Mouse (Mus musculus): ENCODE measurements at regions not wholly inside any gene's neighbourhood (a gene's known extent, or its start where the extent isn't known, plus 50 kb on each side); places are given as distances from the start of the nearest gene placed in this dataset.

DNA sequence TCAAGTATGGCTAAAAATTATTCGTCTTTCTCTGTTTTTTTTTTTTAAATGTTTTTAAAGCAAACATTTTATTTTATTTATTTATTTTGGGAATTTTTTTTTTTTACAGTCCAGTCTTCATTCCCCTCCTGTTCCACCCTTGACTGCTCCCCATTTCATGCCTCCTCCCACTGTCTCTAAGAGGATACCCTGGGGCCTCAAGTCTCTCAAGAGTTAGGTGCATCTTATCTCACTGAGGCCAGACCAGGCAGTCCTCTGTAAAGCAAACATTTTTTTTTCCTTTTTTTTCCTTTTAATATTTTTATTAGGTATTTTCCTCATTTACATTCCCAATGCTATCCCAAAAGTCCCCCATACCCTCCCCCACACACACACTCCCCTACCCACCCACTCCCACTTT lies 290.1 kb upstream of the Atp2b1 start:
- ChIA-PET CTCF (no interaction called here), POLR2A (no interaction called here)

DNA sequence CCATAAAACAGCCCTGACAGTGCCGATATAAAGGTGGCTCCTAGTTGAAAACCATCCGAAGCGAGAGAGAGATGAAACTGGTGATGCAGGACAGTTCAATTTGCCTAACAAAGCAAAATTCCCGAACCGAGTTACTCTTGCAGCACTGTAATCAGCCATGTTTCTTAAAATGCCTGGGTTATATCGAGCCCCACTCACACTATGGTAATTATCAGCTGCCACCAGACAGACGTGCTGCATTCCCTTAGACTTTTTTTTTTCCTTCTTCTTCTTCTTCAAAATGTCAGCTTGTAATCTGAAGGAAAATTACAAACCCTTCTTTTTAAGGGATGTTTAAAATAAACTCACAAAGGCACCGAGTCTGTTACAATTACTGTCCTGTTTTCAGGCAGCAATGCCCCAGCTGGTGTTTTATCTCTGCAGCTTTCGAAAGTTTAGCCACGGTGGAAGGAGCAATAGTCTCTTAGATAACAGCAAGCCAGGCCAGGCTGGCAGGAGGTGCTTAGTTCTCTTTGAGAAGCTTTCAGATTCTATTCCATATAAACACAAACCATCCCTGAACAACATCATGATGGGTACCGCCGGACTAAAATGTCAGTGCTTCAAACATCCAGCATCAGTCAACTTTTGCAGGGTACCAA lies 289.4 kb upstream of the Atp2b1 start:
- POLR2A ChIA-PET: interaction anchor here in 1 of 4 experiments (0.5 kb wide), 1 partner anchor 10 kb away, joined by 3 read pairs; no protein-coding TSS in a partner anchor
- CTCF ChIA-PET: no interaction called here

DNA sequence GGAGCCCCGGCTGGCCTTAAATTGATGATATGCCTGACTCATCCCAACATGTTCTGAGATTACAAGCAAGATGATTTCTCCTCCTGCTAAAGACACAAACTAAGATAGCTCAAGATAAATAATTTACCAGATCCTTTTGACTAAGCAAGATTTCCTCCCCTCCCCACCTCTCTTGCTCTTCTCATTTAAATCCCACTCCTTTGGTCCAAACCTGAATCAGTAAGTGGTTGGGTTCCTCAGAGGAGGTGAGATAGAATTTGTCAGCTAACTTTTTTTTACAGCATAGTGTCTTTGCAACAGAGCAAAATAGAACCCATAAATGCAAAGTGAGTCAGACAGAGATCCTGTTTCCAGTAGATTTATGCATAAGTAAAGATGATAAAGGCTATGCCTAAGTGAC lies 286.0 kb upstream of the Atp2b1 start:
- ChIA-PET CTCF (no interaction called here), POLR2A (no interaction called here)

DNA sequence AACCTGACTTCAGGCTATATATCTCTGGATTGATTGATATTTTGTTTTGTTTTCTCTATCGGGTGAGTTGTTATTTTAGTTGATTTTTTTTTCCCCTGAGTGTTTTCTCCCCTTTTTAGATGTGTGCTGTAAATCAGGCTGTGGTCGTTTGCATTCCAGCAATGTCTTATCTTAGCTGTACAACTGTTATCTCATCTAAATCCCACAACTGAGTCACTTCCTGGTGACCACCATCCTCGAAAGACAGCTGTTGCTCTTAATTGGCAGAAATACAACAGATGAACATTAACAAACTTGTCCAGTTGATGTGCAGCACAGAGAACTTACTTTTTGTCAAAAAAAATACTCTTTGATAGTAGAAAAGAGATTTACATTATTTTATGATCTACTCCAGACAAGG lies 285.0 kb upstream of the Atp2b1 start:
- POLR2A ChIA-PET: no interaction called here

DNA sequence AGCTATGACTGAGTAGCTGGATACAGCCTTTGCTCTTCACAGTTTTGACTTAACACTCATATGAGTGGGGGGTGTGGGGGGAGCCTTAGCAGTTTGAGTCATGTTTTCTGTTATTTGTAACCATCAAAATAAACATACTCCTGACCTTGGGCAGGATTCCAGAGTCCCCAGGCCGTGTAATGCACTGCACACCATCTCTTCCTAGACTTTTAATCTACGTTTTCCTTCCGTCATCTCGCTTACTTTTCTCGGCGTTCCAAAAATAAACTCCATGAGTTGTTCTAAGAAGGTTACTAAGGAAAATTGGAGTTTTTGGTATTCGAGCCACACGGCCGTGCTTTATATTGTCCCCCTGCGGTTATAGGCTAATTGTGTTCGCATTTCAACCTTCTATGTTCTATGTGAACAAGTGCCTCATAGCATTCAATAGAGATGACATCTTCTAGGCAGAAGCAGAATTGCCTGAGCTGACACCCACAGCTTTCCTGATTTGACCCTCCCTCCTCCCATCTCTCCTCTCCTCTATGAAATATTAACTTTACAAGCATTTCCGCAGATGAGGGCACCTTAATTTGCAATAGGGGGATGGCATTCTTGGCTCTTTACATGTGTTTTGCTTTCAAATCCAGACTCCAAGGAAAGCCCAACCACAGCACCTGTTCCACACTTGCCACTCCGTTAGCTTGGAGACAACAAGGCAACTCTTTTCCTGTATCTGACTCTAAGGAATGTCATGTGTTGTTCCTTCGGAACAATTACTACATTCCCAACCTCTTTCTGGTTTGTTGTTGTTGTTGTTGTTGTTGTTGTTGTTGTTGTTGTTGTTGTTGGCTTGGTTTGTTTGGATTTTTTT lies 276.2 kb upstream of the Atp2b1 start:
- POLR2A ChIA-PET: interaction anchor here in 1 of 4 experiments (0.6 kb wide), 1 partner anchor 758 kb away, joined by 4 read pairs; no protein-coding TSS in a partner anchor

More for the DNA sequence above, 285.0 kb upstream of the Atp2b1 start:
- CTCF ChIA-PET: no interaction called here

DNA sequence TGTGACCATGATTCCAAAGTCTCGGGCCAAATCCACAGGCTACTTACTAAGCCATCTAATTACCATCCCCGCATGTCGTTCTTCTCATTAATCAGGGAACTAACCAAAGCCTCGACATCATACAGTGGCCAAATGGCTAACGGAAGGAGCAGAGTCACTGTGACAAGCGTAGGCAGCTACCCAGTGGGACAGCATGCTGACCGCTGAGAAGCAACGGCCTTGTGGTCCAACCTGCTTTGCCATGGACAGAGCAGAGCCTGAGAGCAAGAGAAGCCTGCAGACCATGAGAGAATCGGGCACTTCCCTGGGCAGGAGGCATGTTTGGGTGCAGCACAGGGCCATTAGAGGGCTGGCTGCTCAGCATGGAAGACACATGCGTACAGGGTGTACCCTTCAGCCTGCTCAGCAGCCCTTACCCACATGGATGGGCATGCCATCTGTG lies 268.5 kb upstream of the Atp2b1 start:
- POLR2A ChIA-PET: no interaction called here
- CTCF ChIA-PET: no interaction called here

More for the DNA sequence above, 276.2 kb upstream of the Atp2b1 start:
- CTCF ChIA-PET: no interaction called here

DNA sequence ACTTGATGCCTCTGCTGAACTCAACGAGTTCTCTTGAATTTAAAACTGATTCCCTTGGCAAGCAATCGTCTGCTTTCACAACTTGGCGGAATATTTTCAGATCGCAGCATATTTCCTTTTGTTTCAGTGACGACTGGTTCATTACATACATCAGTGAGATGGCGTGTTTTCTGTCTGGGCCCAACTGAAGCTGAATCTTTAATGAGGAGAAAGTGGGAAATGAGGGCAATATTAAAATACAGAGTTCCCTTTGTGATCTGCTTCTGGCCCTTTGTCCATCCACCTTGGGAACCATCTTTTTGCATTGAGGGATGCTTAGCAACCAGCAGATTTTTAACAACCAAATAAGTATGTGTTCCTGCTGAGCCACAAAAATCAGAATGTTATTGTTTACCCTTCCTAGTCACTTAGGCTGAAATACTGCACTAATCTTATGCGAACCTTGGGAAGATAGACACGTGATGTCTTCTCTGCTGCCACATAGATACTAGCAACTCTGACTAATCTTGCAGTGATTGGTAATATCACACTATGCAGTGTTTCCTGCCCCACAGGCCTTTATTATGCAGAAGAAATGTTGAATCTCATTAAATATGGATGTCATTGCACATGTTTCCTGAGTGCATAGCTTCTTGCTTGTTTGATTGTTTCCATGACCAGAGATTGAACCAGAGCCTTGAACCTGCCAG lies 267.8 kb upstream of the Atp2b1 start:
- CTCF ChIA-PET: no interaction called here
- POLR2A ChIA-PET: no interaction called here

DNA sequence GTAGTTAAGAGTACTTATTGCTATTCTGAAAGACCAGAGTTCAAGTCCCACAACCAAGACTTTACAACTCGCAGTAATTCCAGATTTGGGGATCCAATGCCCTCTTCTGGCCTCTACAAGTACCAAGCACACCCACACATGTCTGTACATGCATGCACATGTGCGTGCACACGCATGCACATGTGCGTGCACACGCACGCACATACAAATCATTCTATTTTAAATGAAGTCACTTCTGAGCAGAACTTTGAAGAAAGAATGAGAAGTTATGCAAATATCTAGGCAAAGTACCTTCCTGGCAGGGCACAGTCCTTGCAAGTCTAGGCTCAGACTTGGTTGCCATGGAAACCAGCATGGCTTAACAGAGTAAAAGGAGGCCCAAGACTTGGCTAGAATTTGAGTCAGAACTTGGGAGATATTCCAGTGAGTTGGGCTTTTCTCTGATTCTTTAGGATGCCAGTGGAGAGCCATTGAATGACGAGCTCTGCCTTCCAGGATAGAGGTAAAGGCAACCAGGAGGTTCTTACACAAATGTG lies 265.4 kb upstream of the Atp2b1 start:
- ChIA-PET CTCF (no interaction called here), POLR2A (no interaction called here)

DNA sequence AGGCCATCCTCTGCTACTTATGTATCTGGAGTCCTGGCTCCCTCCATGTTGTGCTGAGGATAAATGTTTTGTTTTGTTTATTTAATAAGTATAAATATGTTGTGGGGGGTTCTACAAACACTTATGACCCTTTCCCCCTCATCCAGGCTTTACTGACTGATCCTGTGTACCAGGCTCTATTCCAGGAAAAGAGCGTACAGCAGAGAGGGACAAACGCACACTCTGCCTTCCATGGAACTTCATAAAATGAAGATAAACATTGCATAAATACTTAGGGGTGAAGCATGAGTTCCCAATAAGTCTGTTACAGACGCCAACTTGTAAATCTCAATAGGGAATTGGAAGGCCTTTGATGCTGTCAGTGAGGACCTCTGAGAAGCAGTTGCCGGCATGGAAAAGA lies 263.7 kb upstream of the Atp2b1 start:
- ChIA-PET POLR2A (no interaction called here), CTCF (no interaction called here)

DNA sequence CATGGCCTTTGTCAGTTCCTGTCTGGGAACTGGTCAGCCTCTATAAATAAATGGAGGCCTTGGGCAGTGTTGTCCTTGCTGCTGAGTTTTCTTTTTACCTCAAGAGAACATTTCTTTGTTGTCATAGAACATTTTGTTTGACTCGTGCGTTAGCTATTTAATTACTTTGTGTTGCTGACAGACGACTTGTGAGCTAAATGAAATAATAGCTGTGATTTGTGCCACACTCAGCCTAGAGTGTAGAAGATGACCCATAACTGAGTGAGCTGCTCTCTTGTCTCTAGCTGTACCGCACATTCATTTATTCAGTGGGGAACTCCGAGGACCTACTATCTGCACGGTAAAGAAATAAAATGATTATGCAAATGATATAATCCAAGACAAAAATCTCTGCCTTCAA lies 263.1 kb upstream of the Atp2b1 start:
- POLR2A ChIA-PET: no interaction called here
- CTCF ChIA-PET: no interaction called here

DNA sequence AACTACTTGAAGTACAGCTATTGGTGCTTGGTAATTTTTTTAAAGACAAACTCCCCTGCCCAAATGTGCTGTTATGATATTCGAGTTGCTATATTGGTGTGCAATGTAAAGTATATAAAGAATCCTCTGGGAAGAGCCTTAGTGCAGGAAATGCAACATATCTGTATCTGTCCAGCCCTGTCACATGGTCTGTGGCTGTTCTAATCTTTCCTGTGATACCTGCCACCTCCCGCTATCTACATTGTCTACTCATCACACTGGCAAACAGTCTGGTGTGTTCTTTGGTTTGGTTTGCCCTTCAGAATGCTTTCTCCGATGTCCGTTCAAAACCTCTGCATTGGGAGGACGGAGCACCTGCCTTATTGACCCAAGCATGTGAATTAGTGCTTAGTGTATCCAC lies 262.6 kb upstream of the Atp2b1 start:
- CTCF ChIA-PET: no interaction called here
- POLR2A ChIA-PET: no interaction called here

DNA sequence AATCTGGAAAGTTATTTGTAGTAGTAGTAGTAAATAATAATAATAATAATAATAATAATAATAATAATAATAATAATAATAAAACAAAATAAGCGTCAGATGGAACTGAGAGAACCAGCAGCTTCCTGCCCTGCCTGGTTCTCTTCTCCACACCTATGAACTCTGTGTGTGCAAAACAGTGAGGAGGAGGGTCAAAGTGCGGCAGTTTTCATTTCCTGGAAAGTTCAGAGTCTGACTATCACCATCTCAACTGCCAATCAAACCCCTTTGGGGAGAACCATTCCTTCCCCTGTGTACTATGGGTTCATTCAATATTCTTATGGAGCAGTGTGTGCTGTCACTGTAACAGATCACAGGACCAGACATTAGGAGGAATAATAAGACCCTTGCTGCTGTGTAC lies 262.1 kb upstream of the Atp2b1 start:
- POLR2A ChIA-PET: no interaction called here
- CTCF ChIA-PET: no interaction called here

DNA sequence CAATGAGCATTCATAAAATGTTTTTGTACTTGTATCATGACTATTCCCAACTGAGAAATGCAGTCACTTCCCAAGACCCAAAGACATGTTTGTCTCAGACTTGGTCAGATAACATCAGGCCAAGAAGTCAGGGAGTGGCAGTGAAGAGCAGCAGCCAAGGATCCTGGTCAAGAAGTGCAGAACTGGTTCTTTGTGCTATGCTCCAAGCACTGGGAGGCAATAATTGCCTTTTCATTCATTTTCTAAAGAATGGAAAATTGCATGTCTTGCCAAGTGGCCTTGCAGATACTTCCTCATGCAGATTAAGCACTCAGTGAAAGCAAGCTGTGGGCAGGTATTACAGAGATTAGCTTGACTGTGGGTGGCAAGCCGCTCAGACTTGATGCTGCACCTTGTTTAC lies 253.5 kb upstream of the Atp2b1 start:
- CTCF ChIA-PET: no interaction called here
- POLR2A ChIA-PET: no interaction called here

DNA sequence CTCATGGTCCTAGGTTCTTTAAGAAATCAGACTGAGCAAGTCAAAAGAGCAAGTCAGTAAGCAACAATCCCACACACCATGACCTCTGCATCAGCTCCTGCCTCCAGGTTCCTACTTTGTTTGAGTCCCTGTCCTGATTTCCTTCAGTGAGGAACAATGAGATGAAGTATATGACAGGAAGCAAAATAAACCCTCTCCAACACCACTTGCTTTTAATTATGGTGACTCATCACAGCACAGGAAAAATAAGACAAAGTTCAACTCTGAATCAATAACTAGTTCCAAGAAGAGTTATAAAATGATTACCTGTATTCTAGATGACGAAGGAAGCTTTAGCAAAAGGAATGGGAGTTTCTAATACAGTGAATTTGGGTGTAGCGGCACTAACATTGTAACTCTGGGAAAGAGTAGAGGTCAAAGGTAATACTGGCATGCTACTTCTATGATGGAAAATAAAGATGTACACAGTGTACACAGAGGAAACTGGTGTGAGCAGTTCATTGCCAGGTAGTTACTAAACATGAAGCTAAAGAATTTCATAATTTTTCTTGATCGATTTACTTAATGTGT lies 248.2 kb upstream of the Atp2b1 start:
- POLR2A ChIA-PET: no interaction called here
- CTCF ChIA-PET: no interaction called here

DNA sequence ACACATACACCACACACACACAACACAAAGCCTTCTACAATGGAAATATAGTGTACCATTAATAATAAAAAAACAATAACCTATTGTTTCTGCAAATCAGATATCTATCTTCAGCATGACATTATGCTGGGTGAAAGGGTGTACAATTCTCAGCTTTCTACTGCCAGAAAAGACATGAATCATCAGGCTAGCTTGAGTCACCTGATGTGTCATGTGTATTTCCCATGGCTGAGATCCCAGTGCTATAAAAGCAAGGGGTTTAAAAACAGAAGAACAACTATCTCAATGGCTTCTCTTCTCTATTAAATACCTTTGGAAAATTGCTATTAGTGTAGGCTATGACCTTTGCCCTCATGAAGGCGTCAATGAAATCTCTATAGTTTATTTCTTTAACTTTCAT lies 246.5 kb upstream of the Atp2b1 start:
- POLR2A ChIA-PET: no interaction called here

DNA sequence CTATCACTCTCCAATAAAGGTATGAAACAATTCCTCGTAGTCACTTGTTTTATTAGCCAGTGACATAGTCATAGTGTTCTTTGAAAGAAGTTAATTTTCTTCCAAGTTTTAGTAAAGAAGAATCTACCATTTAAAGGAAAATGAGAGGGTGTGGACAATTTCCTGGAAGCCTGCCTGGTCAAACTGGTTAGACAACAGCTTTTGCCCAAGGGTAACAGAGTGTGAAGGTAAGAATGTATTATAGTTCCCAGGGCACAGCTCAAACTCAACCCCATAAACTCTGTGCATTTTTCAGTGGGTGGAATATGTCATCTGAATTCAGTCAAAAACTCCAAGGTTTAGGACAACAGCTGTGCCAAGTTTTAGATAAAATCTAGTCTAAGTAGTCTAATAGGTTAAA lies 240.1 kb upstream of the Atp2b1 start:
- ChIA-PET CTCF (no interaction called here), POLR2A (no interaction called here)

More for the DNA sequence above, 246.5 kb upstream of the Atp2b1 start:
- CTCF ChIA-PET: no interaction called here

DNA sequence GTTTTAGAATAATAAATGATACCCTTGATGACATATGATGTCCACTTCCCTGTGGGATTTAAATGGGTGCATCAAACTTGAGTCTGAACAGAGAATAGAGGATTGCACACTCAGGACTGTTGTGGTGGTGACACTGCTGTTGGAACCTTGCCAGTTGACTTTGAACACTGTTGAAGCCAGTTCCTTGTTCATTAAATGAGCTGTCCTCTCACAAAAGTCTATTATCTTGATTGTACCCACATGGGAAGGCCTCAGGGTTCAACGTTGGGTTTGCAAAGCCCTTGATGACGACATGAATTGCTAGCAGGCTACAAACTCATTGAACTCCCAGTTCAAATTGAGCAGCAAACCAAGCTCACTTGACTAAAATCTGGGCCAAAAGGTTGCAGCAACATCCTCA lies 237.3 kb upstream of the Atp2b1 start:
- ChIA-PET CTCF (no interaction called here), POLR2A (interaction anchor here in 1 of 4 experiments (1.3 kb wide), 1 partner anchor 11 kb away, joined by 3 read pairs; no protein-coding TSS in a partner anchor)

DNA sequence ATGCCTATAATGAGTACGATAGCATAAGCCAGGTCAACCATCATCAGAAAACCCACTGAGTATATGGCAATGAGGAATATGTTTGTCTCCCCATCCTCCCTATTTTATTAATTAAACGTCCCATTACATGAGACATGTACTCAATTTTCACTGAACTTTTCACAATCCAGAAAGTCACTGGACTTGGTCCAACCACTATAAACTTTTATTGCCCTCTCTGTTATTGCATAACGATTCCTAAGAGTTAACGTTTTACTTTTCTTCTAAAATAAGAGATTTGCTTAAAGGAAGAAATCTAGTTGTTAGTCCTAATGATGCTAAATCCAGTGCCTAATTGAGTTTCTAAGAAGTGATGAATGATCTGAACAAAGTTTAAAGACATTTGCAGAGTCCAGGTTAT lies 236.0 kb upstream of the Atp2b1 start:
- ChIA-PET POLR2A (no interaction called here), CTCF (no interaction called here)

DNA sequence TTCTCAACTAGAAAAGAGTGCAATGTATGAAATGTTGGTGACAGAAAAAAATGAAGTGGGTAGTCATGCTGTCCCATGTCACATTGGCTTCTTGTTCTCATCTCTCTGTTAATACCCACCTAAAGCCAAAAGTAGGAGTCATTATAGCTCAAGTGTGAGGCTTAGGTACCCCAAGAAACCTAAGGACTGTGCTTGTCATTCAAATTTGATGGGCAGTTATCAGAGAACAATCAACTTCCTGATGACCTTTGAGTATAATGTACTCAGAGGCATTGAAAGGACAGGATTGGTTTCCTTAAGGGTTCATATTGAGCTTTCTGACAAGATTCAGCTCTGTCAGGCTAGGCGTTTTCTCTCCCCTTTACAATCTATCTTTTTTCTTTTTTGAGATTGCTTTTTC lies 231.8 kb upstream of the Atp2b1 start:
- POLR2A ChIA-PET: interaction anchor here in 1 of 4 experiments (1.0 to 1.9 kb wide), 2 partner anchors 20 to 67 kb away, joined by 3 to 4 read pairs; no protein-coding TSS in a partner anchor
- CTCF ChIA-PET: interaction anchor here in 1 of 4 experiments (0.5 kb wide), 1 partner anchor 145 kb away, joined by 3 read pairs; no protein-coding TSS in a partner anchor

DNA sequence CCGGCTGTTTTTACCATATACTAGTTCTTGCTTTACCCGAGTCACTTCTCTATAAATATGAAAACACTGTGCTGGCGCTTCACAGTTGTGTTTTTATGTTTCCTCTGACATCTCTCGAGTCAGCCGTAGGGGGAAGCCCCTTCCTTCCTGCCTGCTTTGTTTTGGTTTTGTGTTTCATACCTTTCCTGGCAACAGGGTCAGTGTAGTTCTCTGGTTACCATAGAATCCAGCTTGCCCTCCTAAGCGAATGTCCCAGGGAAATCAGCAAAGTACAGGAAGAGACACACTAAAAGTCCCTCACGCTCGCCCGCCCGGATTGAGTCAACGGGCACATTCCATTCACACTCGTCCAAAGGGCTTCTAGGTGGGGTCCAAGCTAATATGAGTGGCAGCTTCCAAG lies 230.0 kb upstream of the Atp2b1 start:
- POLR2A ChIA-PET: interaction anchor here in 1 of 4 experiments (1.9 kb wide), 1 partner anchor 65 kb away, joined by 4 read pairs; no protein-coding TSS in a partner anchor
- CTCF ChIA-PET: no interaction called here

Data from embryonic stem cell, embryonic (primary cell).